Mouse (Mus musculus): ENCODE measurements around the gene Ppp1r12b.
A peak's percentile ranks its signal among the peaks of the same experiment; 100 is the strongest.

The Ppp1r12b gene

GRCm38 (mm10) chr1:134960634-134961033 is 4.9 kb upstream of the Ppp1r12b start:
- peaks cover 10% of the 10 kb centered on the region for H3K36me3 ChIP-seq (ENCODE audit: insufficient read depth, low read length)
- H3K27me3 ChIP-seq (ENCODE audit: insufficient read depth, low read length), result no peaks in the 10 kb centered on the region
- no peak overlapping the region for H3K4me3 ChIP-seq (replicated peaks; ENCODE audit: low read length)
- TF ChIP-seq NANOG (IDR thresholded peaks at IDR 0.05; ENCODE audit: borderline replicate concordance, low read length) (no peak), CTCF (conservative IDR thresholded peaks at IDR 0.05; ENCODE audit: low read length) (peak; percentile 41), POU5F1 (IDR thresholded peaks at IDR 0.05; ENCODE audit: borderline replicate concordance, low read length) (no peak)
- H3K9me3 ChIP-seq (ENCODE audit: low read length), result no peaks in the 10 kb centered on the region
- peaks cover 27% of the 10 kb centered on the region for H3K4me1 ChIP-seq (replicated peaks; ENCODE audit: low read depth, low read length)

- Histone ChIP-seq H3K27me3 (ENCODE audit: insufficient read depth, low read length) (no peaks in the 10 kb centered on the region), H3K4me3 (replicated peaks; ENCODE audit: low read length) (peak overlapping the region; percentile 96), H3K4me1 (replicated peaks; ENCODE audit: low read depth, low read length) (peaks cover 8% of the 10 kb centered on the region), H3K9me3 (ENCODE audit: low read length) (no peaks in the 10 kb centered on the region), H3K36me3 (ENCODE audit: insufficient read depth, low read length) (no peaks in the 10 kb centered on the region)
- TF ChIP-seq CTCF (conservative IDR thresholded peaks at IDR 0.05; ENCODE audit: low read length) (no peak), POU5F1 (IDR thresholded peaks at IDR 0.05; ENCODE audit: borderline replicate concordance, low read length) (no peak), NANOG (IDR thresholded peaks at IDR 0.05; ENCODE audit: borderline replicate concordance, low read length) (no peak)
These were observed 599 bp downstream of the Ppp1r12b start for GRCm38 (mm10) chr1:134955050-134955636.

GRCm38 (mm10) chr1:134949946-134950345 is 5.8 kb downstream of the Ppp1r12b start:
- peaks cover 4% of the 10 kb centered on the region for H3K4me1 ChIP-seq (replicated peaks; ENCODE audit: low read depth, low read length)
- no peaks in the 10 kb centered on the region for H3K36me3 ChIP-seq (ENCODE audit: insufficient read depth, low read length)
- H3K9me3 ChIP-seq (ENCODE audit: low read length), result no peaks in the 10 kb centered on the region
- no peaks in the 10 kb centered on the region for H3K27me3 ChIP-seq (ENCODE audit: insufficient read depth, low read length)
- H3K4me3 ChIP-seq (replicated peaks; ENCODE audit: low read length), result no peak overlapping the region
- TF ChIP-seq CTCF (conservative IDR thresholded peaks at IDR 0.05; ENCODE audit: low read length) (no peak), POU5F1 (IDR thresholded peaks at IDR 0.05; ENCODE audit: borderline replicate concordance, low read length) (no peak), NANOG (IDR thresholded peaks at IDR 0.05; ENCODE audit: borderline replicate concordance, low read length) (no peak)

- no peaks in the 10 kb centered on the region for H3K27me3 ChIP-seq (ENCODE audit: insufficient read depth, low read length)
- no peaks in the 10 kb centered on the region for H3K9me3 ChIP-seq (ENCODE audit: low read length)
- TF ChIP-seq POU5F1 (IDR thresholded peaks at IDR 0.05; ENCODE audit: borderline replicate concordance, low read length), result no peak
- TF ChIP-seq NANOG (IDR thresholded peaks at IDR 0.05; ENCODE audit: borderline replicate concordance, low read length), result no peak
- no peak for TF ChIP-seq CTCF (conservative IDR thresholded peaks at IDR 0.05; ENCODE audit: low read length)
- no peak overlapping the region for H3K4me3 ChIP-seq (replicated peaks; ENCODE audit: low read length)
- H3K36me3 ChIP-seq (ENCODE audit: insufficient read depth, low read length), result no peaks in the 10 kb centered on the region
- 0 out of 2 replicates have a peak, but pooled peaks cover 2% of the 10 kb centered on the region for H3K4me1 ChIP-seq (replicated peaks; ENCODE audit: low read depth, low read length)
These were observed 8.2 kb downstream of the Ppp1r12b start for GRCm38 (mm10) chr1:134947590-134947989.

GRCm38 (mm10) chr1:134942898-134943297 is 12.8 kb downstream of the Ppp1r12b start:
- Histone ChIP-seq H3K9me3 (ENCODE audit: low read length) (no peaks in the 10 kb centered on the region), H3K27me3 (ENCODE audit: insufficient read depth, low read length) (no peaks in the 10 kb centered on the region), H3K4me3 (replicated peaks; ENCODE audit: low read length) (no peak overlapping the region), H3K36me3 (ENCODE audit: insufficient read depth, low read length) (no peaks in the 10 kb centered on the region), H3K4me1 (replicated peaks; ENCODE audit: low read depth, low read length) (peaks cover 17% of the 10 kb centered on the region)
- TF ChIP-seq CTCF (conservative IDR thresholded peaks at IDR 0.05; ENCODE audit: low read length), result no peak
- TF ChIP-seq POU5F1 (IDR thresholded peaks at IDR 0.05; ENCODE audit: borderline replicate concordance, low read length), result no peak
- no peak for TF ChIP-seq NANOG (IDR thresholded peaks at IDR 0.05; ENCODE audit: borderline replicate concordance, low read length)

GRCm38 (mm10) chr1:134940863-134941262 is 14.9 kb downstream of the Ppp1r12b start:
- Histone ChIP-seq H3K4me1 (replicated peaks; ENCODE audit: low read depth, low read length) (peaks cover 17% of the 10 kb centered on the region), H3K27me3 (ENCODE audit: insufficient read depth, low read length) (no peaks in the 10 kb centered on the region), H3K4me3 (replicated peaks; ENCODE audit: low read length) (no peak overlapping the region), H3K9me3 (ENCODE audit: low read length) (no peaks in the 10 kb centered on the region), H3K36me3 (ENCODE audit: insufficient read depth, low read length) (no peaks in the 10 kb centered on the region)
- TF ChIP-seq NANOG (IDR thresholded peaks at IDR 0.05; ENCODE audit: borderline replicate concordance, low read length) (peak; percentile 9; the same call in 1 of the 2 replicates), POU5F1 (IDR thresholded peaks at IDR 0.05; ENCODE audit: borderline replicate concordance, low read length) (no peak)

- no peaks in the 10 kb centered on the region for H3K27me3 ChIP-seq (ENCODE audit: insufficient read depth, low read length)
- peaks cover 26% of the 10 kb centered on the region for H3K4me1 ChIP-seq (replicated peaks; ENCODE audit: low read depth, low read length)
These were observed 17.5 kb downstream of the Ppp1r12b start for GRCm38 (mm10) chr1:134938233-134938632.

GRCm38 (mm10) chr1:134936335-134936734 is 19.4 kb downstream of the Ppp1r12b start:
- TF ChIP-seq POU5F1 (IDR thresholded peaks at IDR 0.05; ENCODE audit: borderline replicate concordance, low read length) (no peak), NANOG (IDR thresholded peaks at IDR 0.05; ENCODE audit: borderline replicate concordance, low read length) (no peak), CTCF (conservative IDR thresholded peaks at IDR 0.05; ENCODE audit: low read length) (no peak)
- H3K9me3 ChIP-seq (ENCODE audit: low read length), result no peaks in the 10 kb centered on the region
- H3K36me3 ChIP-seq (ENCODE audit: insufficient read depth, low read length), result no peaks in the 10 kb centered on the region
- peaks cover 30% of the 10 kb centered on the region for H3K4me1 ChIP-seq (replicated peaks; ENCODE audit: low read depth, low read length)
- H3K4me3 ChIP-seq (replicated peaks; ENCODE audit: low read length), result no peak overlapping the region
- H3K27me3 ChIP-seq (ENCODE audit: insufficient read depth, low read length), result no peaks in the 10 kb centered on the region

More at GRCm38 (mm10) chr1:134938233-134938632, 17.5 kb downstream of the Ppp1r12b start:
- Histone ChIP-seq H3K9me3 (ENCODE audit: low read length) (no peaks in the 10 kb centered on the region), H3K4me3 (replicated peaks; ENCODE audit: low read length) (no peak overlapping the region), H3K36me3 (ENCODE audit: insufficient read depth, low read length) (no peaks in the 10 kb centered on the region)
- TF ChIP-seq POU5F1 (IDR thresholded peaks at IDR 0.05; ENCODE audit: borderline replicate concordance, low read length) (no peak), CTCF (conservative IDR thresholded peaks at IDR 0.05; ENCODE audit: low read length) (no peak), NANOG (IDR thresholded peaks at IDR 0.05; ENCODE audit: borderline replicate concordance, low read length) (no peak)

GRCm38 (mm10) chr1:134932431-134932830 is 23.3 kb downstream of the Ppp1r12b start:
- Histone ChIP-seq H3K36me3 (ENCODE audit: insufficient read depth, low read length) (no peaks in the 10 kb centered on the region), H3K4me1 (replicated peaks; ENCODE audit: low read depth, low read length) (peaks cover 18% of the 10 kb centered on the region), H3K9me3 (ENCODE audit: low read length) (no peaks in the 10 kb centered on the region), H3K27me3 (ENCODE audit: insufficient read depth, low read length) (no peaks in the 10 kb centered on the region), H3K4me3 (replicated peaks; ENCODE audit: low read length) (no peak overlapping the region)
- TF ChIP-seq POU5F1 (IDR thresholded peaks at IDR 0.05; ENCODE audit: borderline replicate concordance, low read length), result no peak
- TF ChIP-seq NANOG (IDR thresholded peaks at IDR 0.05; ENCODE audit: borderline replicate concordance, low read length), result no peak
- TF ChIP-seq CTCF (conservative IDR thresholded peaks at IDR 0.05; ENCODE audit: low read length), result no peak
